Mouse (Mus musculus): ENCODE results near the gene Tnfrsf17. TPM values are rescaled to one million over a fixed set of nuclear protein-coding genes. Genes with fewer than 3 reads are reported as not detected.
"Not testable (repeated sequence)": the region's sequence is repeated elsewhere in the genome, so short reads cannot be mapped to it uniquely, and the experiment has no call there.

Gene Tnfrsf17
- total RNA-seq (2021), result under 1 TPM; 0.54 to 0.56 TPM
- long read RNA-seq, result 0 reads

- no peak for DNase-seq (ENCODE audit: low spot score in 2 of 2)
Measured at GRCm38 (mm10) chr16:11313512-11313911, at the start of gene Tnfrsf17. TSS of gene Tnfrsf17 (plus strand) at chr16:11313812.

GRCm38 (mm10) chr16:11266556-11266955 lies 47.1 kb upstream of the Tnfrsf17 start:
- DNase-seq (ENCODE audit: low spot score in 2 of 2), result no peak

DNA sequence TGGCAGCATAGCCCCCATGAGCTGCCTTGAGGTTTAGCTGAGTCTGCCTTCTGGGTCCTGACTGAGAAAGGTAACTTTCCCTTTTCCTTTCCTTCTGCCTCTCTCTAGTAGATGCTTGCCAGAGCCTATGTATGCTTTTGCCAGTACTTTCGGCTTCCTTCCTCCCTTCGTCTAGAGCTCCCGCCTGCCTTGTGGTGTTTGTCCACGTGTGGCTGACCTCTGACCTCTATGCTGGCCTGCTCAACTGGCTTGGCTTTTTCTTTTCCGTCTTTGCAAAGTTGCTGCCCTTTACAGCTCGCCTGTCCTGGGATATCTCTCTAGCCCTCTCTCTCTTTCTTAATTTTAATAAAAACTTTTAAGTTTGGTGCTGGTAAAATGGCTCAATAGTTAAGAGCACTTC lies 43.8 kb upstream of the Tnfrsf17 start:
- no peak for DNase-seq (ENCODE audit: low spot score in 2 of 2)

- peak; percentile 5 to 9 for DNase-seq (ENCODE audit: low spot score in 2 of 2)
Measured at GRCm38 (mm10) chr16:11270642-11271041, 43.0 kb upstream of the Tnfrsf17 start.

- no peak for DNase-seq (ENCODE audit: low spot score in 2 of 2)
Measured at GRCm38 (mm10) chr16:11271073-11271472, 42.5 kb upstream of the Tnfrsf17 start.

- DNase-seq (ENCODE audit: low spot score in 2 of 2), result no peak
Measured at GRCm38 (mm10) chr16:11276888-11277287, 36.7 kb upstream of the Tnfrsf17 start.

DNA sequence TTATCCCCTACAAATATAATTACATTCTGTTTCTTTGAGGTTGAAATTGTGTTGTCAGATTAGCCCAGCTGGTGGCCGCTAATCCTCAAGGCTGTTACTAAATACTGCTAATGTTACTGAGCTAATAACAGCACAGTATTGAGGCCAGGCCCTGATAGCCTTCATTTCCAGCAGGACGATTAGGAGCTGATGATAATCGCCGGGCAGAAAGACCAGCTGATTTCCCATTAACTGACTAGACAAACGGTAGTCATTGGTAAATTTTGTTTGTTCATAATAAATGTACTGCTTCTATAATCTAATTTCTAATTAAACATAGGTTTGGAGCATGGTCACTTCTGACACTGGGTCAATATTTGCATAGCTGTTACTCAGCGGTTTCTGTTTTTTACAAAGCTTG lies 34.8 kb upstream of the Tnfrsf17 start:
- DNase-seq (ENCODE audit: low spot score in 2 of 2), result no peak

- peak in 1 of 2 experiments; percentile 42 for DNase-seq (ENCODE audit: low spot score in 2 of 2)
Measured at GRCm38 (mm10) chr16:11282655-11283232, 30.9 kb upstream of the Tnfrsf17 start.

DNA sequence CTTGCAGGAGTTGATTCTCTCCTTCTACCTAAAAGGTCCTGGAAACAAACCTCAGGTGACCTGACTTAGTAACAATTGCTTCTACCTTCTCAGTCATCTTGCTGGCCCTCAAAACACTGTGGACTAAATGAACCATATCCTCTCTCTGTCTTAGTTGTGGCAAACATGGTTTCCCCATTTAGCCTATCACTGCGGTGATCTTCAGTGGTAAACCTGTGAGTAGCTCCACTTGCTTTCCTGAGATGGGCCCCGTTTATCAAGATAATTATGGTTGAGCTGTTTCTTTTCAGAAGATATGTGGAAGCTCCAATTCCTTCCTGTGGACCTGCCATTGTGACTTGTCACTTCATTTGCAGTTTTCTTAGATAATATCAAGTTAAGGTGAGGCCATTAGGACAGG lies 28.7 kb upstream of the Tnfrsf17 start:
- DNase-seq (ENCODE audit: low spot score in 2 of 2), result no peak

- DNase-seq (ENCODE audit: low spot score in 2 of 2), result no peak
Measured at GRCm38 (mm10) chr16:11285949-11286348, 27.7 kb upstream of the Tnfrsf17 start.

DNA sequence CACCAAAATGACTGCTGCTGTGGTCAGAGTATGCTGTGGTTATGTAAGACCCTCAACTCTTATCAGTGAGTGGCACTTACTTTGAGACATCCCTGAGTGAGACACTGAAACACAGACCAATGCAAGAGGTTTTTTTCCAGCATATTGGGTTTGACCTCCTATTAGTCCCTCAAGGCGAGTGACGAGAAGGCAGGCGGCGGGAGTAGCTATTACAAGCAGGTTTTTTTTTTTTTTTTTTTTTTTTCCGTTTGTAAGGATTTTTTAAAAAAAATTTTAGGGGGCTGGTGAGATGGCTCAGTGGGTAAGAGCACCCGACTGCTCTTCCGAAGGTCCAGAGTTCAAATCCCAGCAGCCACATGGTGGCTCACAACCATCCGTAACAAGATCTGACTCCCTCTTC lies 24.7 kb upstream of the Tnfrsf17 start:
- DNase-seq (ENCODE audit: low spot score in 2 of 2), result not testable (repeated sequence)

DNA sequence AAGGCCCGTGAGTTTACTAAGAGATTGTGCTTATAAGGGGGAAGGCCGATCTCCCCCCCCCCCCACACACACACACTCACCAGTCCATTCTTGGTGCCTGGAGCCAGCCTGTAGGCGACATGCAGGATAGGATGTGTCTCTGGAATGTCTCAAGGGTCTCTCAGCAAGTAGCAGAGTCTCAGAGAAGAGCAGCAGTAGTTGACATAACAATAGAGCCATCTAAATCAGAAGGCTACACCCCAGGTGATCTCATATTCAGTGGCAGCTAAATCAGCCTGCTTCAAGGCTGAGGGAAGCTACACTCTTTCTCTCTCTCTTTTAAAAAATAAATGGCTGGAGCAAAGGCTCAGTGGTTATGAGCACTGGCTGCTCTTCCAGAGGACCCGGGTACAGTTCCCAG lies 18.0 kb upstream of the Tnfrsf17 start:
- not testable (repeated sequence) for DNase-seq (ENCODE audit: low spot score in 2 of 2)

DNA sequence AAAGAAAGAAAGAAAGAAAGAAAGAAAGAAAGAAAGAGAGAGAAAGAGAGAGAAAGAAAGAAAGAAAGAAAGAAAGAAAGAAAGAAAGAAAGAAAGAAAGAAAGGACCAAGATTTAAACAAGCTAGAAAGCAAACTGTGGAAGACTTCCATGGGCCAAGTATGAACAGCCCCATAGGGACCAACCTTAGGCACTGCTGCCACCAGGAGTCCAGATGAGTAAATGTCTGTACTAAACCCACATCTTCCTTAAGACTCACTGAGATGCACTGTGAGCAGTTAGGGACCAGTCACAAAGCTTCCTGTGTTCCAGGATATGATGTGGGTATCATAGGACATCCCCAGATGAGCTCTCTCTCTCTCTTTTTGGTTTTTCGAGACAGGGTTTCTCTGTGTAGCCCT lies 15.9 kb upstream of the Tnfrsf17 start:
- peak in 1 of 2 experiments; percentile 25 for DNase-seq (ENCODE audit: low spot score in 2 of 2)

DNA sequence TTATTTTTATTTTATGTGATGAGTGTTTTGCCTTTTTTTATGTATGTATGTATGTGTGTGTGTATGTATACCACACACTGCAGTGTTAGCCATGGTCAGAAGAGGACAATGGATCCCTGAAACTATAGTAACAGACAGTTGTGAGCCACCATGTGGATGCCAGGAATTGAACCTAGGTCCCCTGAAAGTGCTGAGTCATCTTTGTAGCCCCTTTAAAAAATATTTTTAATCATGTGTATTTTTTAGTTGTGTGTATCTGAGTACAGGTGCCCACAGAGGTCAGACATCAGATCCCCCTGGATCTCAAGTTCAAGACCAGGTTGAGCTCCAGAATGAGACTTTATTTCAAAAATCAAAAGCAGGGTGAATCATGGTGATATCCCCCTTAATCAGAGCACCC lies 9.9 kb upstream of the Tnfrsf17 start:
- DNase-seq (ENCODE audit: low spot score in 2 of 2), result no peak

DNA sequence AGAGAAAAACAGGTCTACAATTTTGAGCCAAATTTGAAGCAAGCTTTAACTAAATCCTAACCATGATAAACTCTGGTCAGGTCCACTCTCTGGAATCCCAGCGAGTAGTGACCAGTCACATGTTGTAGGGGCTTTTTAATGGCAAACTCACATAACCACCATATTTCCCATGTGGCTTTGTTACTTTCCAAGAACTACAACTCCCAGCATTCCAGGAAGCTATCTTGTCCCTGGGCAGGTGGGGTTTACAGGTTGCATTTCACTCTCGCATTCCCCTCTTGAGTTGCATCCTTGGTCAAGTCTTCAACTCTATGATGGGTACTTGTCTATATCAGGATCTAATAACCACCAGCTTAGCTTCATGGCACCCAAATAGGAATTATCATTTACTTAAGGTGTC lies 8.1 kb upstream of the Tnfrsf17 start:
- no peak for DNase-seq (ENCODE audit: low spot score in 2 of 2)

DNA sequence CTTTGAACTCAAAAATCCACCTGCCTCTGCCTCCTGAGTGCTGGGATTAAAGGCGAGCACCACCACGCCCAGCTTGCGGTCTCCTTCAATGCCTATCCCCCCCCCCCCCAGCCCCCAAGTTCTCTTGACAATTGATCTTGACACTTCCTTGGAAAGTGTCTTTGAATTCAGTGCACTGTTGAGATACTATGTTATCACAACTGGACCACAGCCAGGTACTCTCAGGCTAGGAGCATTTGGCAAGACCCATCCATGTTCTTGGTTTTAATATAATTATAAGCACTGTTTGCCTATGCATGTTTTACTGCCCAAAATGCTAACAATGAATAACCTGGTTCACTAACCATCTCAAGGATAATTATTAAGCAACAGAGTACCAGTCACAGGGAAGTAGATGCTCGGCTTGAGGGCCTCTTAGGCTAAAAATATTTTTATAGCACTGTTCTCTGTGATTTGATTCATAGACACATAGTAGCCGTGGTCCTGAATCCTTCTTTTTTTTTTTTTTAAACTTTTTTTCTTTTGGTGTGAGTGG lies 2.2 kb downstream of the Tnfrsf17 start:
- DNase-seq (ENCODE audit: low spot score in 2 of 2), result no peak

- no peak for DNase-seq (ENCODE audit: low spot score in 2 of 2)
Measured at GRCm38 (mm10) chr16:11316748-11317147, 3.1 kb downstream of the Tnfrsf17 start.

DNA sequence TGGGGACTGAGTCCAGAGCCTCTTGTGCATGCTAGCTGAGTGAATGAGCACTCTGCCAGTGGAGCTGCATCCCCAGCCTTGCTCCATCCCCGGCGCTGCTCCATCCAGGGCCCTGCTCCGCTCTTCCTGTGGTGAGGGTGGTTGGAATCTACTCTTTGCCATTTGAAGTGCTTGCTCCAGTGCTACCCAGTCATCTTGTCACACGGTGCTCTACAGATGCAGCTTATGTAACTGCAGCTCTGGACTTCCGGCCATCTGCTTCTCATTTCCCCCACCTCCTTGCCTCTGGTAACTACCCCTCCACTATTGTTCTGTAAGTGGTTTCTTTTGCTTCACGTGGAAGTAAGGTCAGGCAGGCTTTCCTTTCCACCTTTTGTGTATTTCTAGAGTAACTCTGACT lies 3.7 kb downstream of the Tnfrsf17 start:
- no peak for DNase-seq (ENCODE audit: low spot score in 2 of 2)

DNA sequence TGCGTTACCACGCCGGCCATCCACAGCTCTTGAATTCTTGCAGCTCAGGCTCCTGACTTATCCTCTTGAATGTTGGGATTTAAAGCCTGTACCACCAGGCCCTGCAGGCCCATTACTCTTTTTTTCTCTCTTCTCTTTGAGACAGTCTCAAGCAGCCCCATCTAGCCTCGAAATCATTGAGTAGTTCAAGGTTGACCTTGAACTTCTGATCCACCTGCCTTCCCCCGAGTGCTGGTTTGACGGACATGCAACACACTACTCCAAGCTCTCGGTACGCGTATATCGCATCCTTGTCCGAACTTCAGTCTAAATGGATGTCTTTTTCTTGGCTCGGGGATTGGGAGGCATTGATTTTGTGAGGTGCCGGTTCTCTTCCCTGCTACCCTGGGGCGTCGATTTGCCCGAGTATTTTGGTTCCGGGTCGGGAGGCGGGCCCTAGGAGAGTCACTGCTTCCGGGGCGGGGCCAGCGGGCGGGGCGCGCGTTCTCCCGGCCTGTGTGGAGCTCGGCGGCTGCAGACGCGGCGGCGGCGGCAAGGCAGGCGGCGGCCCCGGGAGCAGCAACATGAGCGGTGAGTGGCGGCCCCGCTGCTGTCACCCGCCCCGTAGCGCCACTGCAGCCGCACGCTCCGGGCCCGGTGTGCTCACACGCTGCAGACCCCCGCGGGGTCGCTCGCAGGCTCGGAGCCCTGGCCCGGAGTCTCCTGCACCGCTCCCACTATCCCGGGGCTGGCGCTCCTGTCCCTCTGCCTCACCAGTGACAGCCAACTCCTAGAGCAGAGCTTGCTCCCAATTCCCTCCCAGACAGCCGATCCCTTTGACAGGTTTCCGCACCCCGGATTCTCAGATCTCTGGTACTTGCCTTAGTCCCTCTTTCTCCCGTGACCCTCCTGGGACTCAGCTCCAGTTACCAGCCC lies 9.1 kb downstream of the Tnfrsf17 start, which contains the start of gene Snx29:
TSS of gene Snx29 (plus strand) at position 500 of the 915 bp plus-strand sequence.
- peak; percentile 95 to 99 for DNase-seq (ENCODE audit: low spot score in 2 of 2)

DNA sequence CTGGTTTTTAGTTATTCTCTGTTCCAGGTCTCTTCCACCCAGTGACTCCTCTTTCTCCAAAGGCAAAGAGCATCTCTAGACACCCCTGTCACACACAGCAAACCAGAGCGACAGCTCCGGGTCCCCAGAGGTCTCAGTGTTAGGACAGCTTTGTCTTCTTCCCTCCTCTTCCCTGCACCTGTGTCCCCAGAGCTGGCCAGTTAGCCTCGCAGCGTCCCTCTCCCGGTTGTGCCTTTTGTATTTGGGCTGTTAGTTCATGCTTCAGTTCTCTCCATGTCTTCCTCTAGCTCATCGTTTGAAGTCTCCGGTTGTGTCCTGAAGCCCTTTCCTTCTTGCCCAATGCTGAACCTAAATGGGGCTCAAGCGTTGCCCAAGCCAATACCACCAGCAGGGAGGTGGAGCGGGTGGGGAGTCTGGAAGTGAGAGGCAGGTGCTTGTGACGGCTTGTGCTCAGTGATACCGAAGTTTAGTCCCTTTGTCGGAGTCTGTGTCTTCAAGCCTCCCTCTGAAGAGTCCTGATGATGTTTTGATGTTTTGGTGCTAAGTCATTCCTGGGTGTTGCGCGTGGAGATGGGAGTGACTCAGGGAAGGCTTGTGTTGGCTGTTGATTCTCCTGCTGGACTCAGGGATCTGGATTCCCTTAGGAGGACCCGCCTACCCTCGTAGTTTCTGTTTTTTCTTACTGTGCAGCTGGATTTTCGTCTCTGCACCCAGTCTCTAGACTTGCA lies 9.9 kb downstream of the Tnfrsf17 start:
- peak in 1 of 2 experiments; percentile 15 for DNase-seq (ENCODE audit: low spot score in 2 of 2)

- no peak for DNase-seq (ENCODE audit: low spot score in 2 of 2)
Measured at GRCm38 (mm10) chr16:11330081-11330800, 16.6 kb downstream of the Tnfrsf17 start.
